Mouse (Mus musculus): ENCODE results near the gene Fbxo47.
A peak's percentile ranks its signal among the peaks of the same experiment; 100 is the strongest.

The Fbxo47 gene

GRCm38 (mm10) chr11:97829365-97829764 is 54.6 kb downstream of the Fbxo47 start:
- no peak for DNase-seq

- no peak for DNase-seq
Measured at GRCm38 (mm10) chr11:97827654-97828053, 56.3 kb downstream of the Fbxo47 start.

GRCm38 (mm10) chr11:97826414-97826813 is 57.5 kb downstream of the Fbxo47 start:
- DNase-seq: peak; percentile 31

GRCm38 (mm10) chr11:97825971-97826370 is 58.0 kb downstream of the Fbxo47 start:
- DNase-seq: peak; percentile 68

- peak; percentile 85 for DNase-seq
Measured at GRCm38 (mm10) chr11:97825295-97825694, 58.7 kb downstream of the Fbxo47 start.

- DNase-seq: no peak
Measured at GRCm38 (mm10) chr11:97824895-97825294, 59.1 kb downstream of the Fbxo47 start.

GRCm38 (mm10) chr11:97824168-97824567 is 59.8 kb downstream of the Fbxo47 start:
- no peak for DNase-seq

GRCm38 (mm10) chr11:97822840-97823603 is 60.9 kb downstream of the Fbxo47 start:
- DNase-seq: no peak

GRCm38 (mm10) chr11:97821401-97822064 is 62.4 kb downstream of the Fbxo47 start:
- no peak for DNase-seq

- no peak for DNase-seq
Measured at GRCm38 (mm10) chr11:97820840-97821239, 63.1 kb downstream of the Fbxo47 start.

- DNase-seq: no peak
Measured at GRCm38 (mm10) chr11:97819923-97820322, 64.0 kb downstream of the Fbxo47 start.

GRCm38 (mm10) chr11:97819102-97819501 is 64.9 kb downstream of the Fbxo47 start:
- no peak for DNase-seq

GRCm38 (mm10) chr11:97818571-97818970 is 65.4 kb downstream of the Fbxo47 start:
- DNase-seq: no peak

GRCm38 (mm10) chr11:97818003-97818402 is 66.0 kb downstream of the Fbxo47 start:
- no peak for DNase-seq

- DNase-seq: no peak
Measured at GRCm38 (mm10) chr11:97817379-97817778, 66.6 kb downstream of the Fbxo47 start.

GRCm38 (mm10) chr11:97816916-97817315 is 67.0 kb downstream of the Fbxo47 start:
- no peak for DNase-seq

- DNase-seq: no peak
Measured at GRCm38 (mm10) chr11:97816176-97816575, 67.8 kb downstream of the Fbxo47 start.

- no peak for DNase-seq
Measured at GRCm38 (mm10) chr11:97815736-97816135, 68.2 kb downstream of the Fbxo47 start.

- DNase-seq: no peak
Measured at GRCm38 (mm10) chr11:97813746-97814515, 70.0 kb downstream of the Fbxo47 start.

- DNase-seq: no peak
Measured at GRCm38 (mm10) chr11:97813085-97813484, 70.9 kb downstream of the Fbxo47 start.

- DNase-seq: no peak
Measured at GRCm38 (mm10) chr11:97812491-97812921, 71.4 kb downstream of the Fbxo47 start.

GRCm38 (mm10) chr11:97811569-97812362 is 72.2 kb downstream of the Fbxo47 start:
- no peak for DNase-seq

GRCm38 (mm10) chr11:97810970-97811369 is 73.0 kb downstream of the Fbxo47 start:
- no peak for DNase-seq
